Mouse (Mus musculus) cerebellum, postnatal 10 days (tissue): ENCODE data around the gene Col5a1.

Experiments
- DNase-seq, 2 experiments: peaks; one replicate each; pipeline ENCODE4 v3.0.0; 2021; ENCODE audit warnings: mixed read lengths in 2 of 2

Gene Col5a1

DNA sequence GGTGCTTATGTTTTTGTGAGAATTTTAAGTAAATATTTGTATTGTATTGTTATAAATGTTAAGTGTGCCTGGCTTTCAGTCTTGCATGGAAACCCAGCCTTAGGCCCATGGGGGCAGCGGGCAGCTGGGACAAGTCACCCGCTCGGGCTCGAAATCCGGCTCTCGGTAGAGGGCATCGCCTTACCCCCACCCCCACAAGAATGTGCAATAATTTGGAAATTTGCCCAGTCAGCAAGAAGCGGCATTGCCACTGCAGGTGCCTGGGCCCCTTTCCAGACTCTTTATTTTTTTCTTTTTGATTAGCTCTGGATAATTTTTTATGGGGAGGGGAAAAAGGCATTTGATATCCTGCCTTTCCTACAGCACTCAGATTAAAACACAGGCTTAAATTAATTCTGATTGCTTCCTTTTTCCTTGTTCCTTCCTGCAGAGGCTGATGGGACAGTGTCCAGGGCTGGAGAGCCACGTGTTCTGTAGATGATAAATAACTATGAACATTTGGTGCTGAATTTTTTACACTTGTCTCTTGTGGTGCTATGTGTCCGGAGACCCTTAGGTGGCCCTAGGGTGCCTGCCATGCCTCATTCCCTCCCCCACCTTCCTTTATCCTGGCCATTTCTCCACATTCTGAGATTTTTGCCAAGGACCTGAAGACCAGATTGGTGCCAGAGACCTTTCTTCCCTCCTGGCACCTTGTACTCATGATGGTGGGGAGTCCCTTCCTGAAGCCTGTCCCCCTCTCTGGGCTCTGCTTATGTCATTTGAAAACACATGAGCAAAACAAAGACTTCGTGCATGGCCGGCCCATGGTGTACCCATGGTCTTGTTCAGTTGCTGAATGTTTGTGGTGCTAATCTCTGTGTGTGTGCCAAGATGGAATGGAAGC lies 151.5 kb downstream of the Col5a1 start:
- peak; percentile 86 for DNase-seq

- peak; percentile 94 to 97 for DNase-seq
Measured at GRCm38 (mm10) chr2:28038391-28039096, 152.3 kb downstream of the Col5a1 start.

- no peak for DNase-seq
Measured at GRCm38 (mm10) chr2:28039647-28040325, 153.6 kb downstream of the Col5a1 start.

DNA sequence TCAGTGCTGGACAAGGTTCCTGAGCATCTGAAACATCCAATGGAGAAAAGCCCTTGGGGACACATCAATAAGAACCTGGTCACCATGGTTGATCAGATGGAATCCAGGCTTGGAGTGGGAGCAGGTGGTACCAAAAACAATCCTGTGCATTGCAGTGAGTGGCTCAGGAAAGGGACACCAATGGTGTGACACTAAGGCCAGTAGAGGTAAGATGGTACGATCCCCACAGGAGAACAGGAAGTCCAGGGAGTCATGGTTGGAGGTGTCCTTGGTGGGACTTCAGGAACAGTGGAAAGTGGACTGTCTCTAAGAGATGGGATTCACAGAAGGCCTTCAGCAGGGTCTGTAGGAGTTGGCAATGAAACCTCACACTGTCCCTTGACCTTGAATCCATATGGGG lies 154.2 kb downstream of the Col5a1 start:
- no peak for DNase-seq

GRCm38 (mm10) chr2:28044920-28045598 lies 158.8 kb downstream of the Col5a1 start:
- no peak for DNase-seq

DNA sequence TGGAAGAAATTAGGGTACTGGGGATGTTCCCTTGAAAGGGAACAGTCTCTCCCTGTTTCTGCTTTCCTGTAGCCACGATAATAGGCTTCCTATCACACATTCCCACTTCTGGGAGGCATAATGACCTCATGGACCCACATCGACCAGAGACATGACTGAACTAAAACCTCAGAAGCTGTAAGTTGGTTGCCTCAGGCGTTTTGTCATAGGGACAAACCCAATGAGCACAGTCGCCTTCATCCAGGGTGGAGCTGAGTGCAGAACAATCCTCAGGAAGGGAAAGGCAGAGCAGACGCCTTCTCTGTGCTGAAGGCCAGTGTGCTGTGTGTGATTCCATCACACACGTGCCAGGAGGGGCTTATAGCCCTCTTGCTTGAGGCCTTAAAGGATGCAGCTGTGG lies 160.1 kb downstream of the Col5a1 start:
- DNase-seq = no peak

DNA sequence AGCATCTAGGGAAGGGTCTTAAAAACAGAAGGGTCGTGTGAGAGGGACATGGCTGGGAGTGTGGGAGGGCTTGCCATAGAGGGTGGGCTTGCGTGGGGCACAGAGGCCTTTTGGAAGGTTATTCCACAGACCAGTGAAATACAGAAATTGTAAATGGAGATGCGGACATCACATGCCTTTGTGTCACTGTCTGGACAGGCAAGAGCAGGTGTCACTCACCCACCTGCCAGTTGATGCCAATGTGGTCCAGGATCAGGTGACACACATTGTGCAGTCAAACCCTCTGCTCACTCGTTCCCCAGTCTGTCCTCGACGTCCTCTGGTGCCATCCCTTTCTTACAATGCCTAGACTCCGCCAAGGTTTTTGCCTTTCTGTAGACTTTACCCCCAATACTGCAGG lies 160.9 kb downstream of the Col5a1 start:
- no peak for DNase-seq

- DNase-seq = no peak
Measured at GRCm38 (mm10) chr2:28059922-28060321, 173.7 kb downstream of the Col5a1 start.

- DNase-seq = no peak
Measured at GRCm38 (mm10) chr2:28063711-28064338, 177.6 kb downstream of the Col5a1 start.

GRCm38 (mm10) chr2:28064339-28065080 lies 178.3 kb downstream of the Col5a1 start:
- no peak for DNase-seq

DNA sequence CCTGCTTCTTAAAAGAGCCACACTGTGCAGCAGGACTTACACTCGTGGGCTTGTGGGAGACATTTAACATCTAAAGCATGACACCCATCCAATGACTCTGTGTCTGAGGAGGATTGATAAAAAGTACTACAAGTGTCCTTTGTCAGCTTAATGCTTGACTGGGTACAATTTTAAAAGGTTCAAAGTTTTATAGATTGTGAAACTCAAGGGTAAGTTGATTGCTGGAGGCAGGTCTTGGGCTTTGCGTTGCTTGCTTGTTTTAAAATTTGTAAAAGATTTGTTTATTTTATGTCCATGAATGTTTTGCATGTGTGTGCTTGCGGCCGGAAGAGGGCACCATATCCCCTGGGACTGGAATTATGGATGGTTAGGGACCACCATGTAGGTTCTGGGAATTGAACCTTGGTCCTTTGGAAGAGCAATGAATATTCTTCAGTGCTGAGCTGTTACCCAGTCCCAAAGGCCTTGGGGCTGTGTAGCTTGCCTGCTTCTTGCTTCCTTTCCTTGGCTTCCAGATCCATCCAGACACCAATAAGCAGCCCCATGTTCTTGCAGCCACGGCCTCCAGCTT lies 178.9 kb downstream of the Col5a1 start:
- no peak for DNase-seq

DNA sequence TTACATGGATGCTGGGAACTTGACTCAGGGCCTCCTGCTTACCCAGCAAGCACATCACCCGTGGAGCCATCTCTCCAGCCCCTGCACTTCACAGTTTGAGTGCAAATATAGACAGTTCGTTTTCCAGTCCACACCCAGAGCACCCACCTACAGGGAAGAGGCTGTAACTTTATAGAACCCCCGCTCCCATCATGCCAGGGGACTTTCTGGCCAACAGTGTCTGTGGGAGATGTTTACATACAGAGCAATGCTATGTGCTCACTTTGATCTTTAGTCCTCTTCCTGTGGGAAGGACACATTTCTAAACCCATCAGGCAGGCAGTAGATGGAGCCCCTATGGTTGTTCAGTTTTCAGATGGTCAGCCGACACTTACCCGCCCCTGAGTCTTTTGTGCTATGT lies 180.5 kb downstream of the Col5a1 start:
- no peak for DNase-seq

GRCm38 (mm10) chr2:28067175-28067574 lies 180.9 kb downstream of the Col5a1 start:
- peak; percentile 53 to 57 for DNase-seq

DNA sequence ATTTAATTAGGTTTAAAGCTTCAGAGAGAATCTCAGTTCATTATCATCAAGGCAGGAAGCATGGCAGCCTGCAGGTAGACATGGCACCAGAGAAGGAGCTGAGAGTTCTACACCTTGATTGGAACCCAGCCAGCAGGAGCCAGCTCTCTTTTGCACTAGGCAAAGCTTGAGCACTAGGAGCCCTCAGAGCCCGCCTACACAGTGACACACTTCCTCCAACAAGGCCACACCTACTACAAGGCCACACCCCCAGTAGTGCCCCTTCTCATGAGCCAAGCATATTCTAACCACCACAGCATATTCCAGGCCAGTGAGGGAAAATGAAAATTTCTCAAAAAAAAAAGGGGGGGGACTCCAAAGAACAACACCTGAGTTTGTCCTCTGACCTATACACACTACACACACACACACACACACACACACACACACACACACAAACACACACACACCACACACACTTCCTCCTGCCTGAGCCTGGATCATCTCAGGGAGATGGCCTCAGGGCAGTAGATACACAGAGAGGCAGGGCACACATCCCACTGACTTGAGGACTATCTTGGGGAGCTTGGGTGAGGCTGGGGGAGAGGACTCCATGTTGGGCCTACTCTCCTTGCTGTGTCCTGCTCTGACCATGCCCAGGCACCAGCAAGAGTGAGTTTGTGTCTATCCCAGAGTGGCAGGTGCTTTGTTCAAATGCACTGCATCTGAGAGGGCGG lies 181.8 kb downstream of the Col5a1 start:
- peak; percentile 47 to 50 for DNase-seq

- DNase-seq = peak; percentile 49 to 63
Measured at GRCm38 (mm10) chr2:28068537-28068878, 182.3 kb downstream of the Col5a1 start.

- DNase-seq = no peak
Measured at GRCm38 (mm10) chr2:28075616-28076187, 189.5 kb downstream of the Col5a1 start.

DNA sequence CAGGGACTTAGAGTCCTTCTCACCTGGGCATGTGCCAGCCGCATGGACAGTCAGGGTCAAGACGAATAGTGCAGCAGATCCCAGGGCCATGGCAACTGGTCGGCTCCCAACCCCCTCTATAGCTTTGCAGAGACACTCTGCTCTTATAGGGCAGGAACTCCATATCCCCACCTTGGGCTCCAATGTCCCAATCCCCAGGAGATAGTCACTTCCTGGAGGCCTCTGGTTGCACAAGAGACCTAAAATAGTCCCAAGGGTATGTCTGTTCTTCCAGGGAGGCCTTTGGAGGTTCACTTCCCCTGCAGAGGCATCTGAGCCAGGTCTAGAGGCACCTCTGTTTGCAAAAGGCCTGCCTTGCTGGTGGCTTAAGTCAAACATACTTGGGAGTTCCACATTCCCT lies 198.5 kb downstream of the Col5a1 start, which contains the start of gene Fcnb:
Gene Fcnb (minus strand): TSS at position 118 of the 400 bp plus-strand sequence.
- DNase-seq = no peak

DNA sequence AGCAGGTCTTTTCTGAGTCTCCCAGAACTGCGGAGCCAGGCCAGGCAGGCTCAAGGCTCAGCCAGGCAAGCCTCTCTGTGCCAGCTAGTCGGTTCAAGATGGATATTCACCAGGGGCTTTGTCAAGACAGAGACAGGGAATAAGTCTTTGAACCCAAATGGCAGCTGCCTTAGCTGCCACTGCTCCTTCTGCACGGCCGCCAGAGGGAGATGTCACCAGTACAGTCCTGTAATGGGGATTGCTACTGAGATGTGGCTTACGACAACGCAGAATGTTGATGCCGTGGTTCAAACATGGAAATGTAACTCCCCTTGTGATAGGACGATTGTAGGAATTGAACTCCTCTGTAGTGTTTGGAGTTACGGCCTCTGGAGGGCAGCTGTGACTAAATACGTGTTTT lies 199.9 kb downstream of the Col5a1 start:
- peak; percentile 28 to 48 for DNase-seq

DNA sequence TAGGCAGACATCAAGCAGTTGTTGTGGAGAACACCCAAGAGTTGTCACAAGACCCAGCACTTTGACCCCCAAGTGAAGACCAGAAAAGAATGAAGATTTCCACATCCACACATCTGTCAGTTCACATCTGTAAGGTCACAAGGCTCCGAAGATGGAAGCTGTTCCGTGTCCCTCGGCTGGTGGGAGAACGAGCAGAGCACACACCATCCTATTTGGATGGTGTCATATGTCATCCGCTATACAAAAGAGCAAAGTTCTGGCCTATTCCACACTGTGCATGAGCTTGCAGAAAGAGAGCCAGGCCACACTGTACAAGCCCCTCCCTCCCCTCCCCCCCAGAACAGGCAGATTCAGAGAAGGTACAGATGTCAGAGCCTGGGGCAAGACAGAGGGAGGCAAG lies 202.9 kb downstream of the Col5a1 start:
- no peak for DNase-seq
